Mouse (Mus musculus): Measurements from ENCODE around the gene Fuk.
"Not testable (repeated sequence)": the region's sequence is repeated elsewhere in the genome, so short reads cannot be mapped to it uniquely, and the experiment has no call there.

The Fuk gene

GRCm38 (mm10) chr8:110919341-110920031, 17.2 kb upstream of the Fuk start, which contains the start of gene St3gal2:
Gene St3gal2 (plus strand): TSS chr8:110919922.
- peak; percentile 98 for DNase-seq (ENCODE audit: low spot score)

GRCm38 (mm10) chr8:110918460-110918859, 16.2 kb upstream of the Fuk start:
- no peak for DNase-seq (ENCODE audit: low spot score)

GRCm38 (mm10) chr8:110918027-110918426, 15.7 kb upstream of the Fuk start:
- no peak for DNase-seq (ENCODE audit: low spot score)

- no peak for DNase-seq (ENCODE audit: low spot score)
Measured at GRCm38 (mm10) chr8:110917415-110917814, 15.1 kb upstream of the Fuk start.

GRCm38 (mm10) chr8:110911576-110912570, 9.6 kb upstream of the Fuk start:
- no peak for DNase-seq (ENCODE audit: low spot score)

GRCm38 (mm10) chr8:110909850-110910249, 7.6 kb upstream of the Fuk start:
- DNase-seq (ENCODE audit: low spot score) = not testable (repeated sequence)

GRCm38 (mm10) chr8:110906682-110907081, 4.4 kb upstream of the Fuk start:
- no peak for DNase-seq (ENCODE audit: low spot score)

GRCm38 (mm10) chr8:110905404-110905803, 3.1 kb upstream of the Fuk start:
- no peak for DNase-seq (ENCODE audit: low spot score)

- DNase-seq (ENCODE audit: low spot score) = no peak
Measured at GRCm38 (mm10) chr8:110902579-110902965, 284 bp upstream of the Fuk start.

GRCm38 (mm10) chr8:110901056-110901455, 1.2 kb downstream of the Fuk start:
- DNase-seq (ENCODE audit: low spot score) = no peak

- no peak for DNase-seq (ENCODE audit: low spot score)
Measured at GRCm38 (mm10) chr8:110897495-110897894, 4.8 kb downstream of the Fuk start.

GRCm38 (mm10) chr8:110895812-110896211, 6.5 kb downstream of the Fuk start:
- DNase-seq (ENCODE audit: low spot score) = no peak

GRCm38 (mm10) chr8:110895254-110895653, 7.0 kb downstream of the Fuk start:
- DNase-seq (ENCODE audit: low spot score) = no peak

- no peak for DNase-seq (ENCODE audit: low spot score)
Measured at GRCm38 (mm10) chr8:110894851-110895250, 7.4 kb downstream of the Fuk start.

GRCm38 (mm10) chr8:110892913-110893312, 9.4 kb downstream of the Fuk start:
- DNase-seq (ENCODE audit: low spot score) = no peak

- DNase-seq (ENCODE audit: low spot score) = no peak
Measured at GRCm38 (mm10) chr8:110892040-110892439, 10.2 kb downstream of the Fuk start.

GRCm38 (mm10) chr8:110889904-110890470, 12.3 kb downstream of the Fuk start:
- DNase-seq (ENCODE audit: low spot score) = peak; percentile 16

- no peak for DNase-seq (ENCODE audit: low spot score)
Measured at GRCm38 (mm10) chr8:110888860-110889259, 13.4 kb downstream of the Fuk start.

GRCm38 (mm10) chr8:110888441-110888840, 13.8 kb downstream of the Fuk start:
- DNase-seq (ENCODE audit: low spot score) = no peak

- no peak for DNase-seq (ENCODE audit: low spot score)
Measured at GRCm38 (mm10) chr8:110887551-110887950, 14.7 kb downstream of the Fuk start.

- DNase-seq (ENCODE audit: low spot score) = no peak
Measured at GRCm38 (mm10) chr8:110886634-110887033, 15.7 kb downstream of the Fuk start.

- DNase-seq (ENCODE audit: low spot score) = no peak
Measured at GRCm38 (mm10) chr8:110883824-110884223, 18.5 kb downstream of the Fuk start.

Measured in embryo, embryonic 10.5 days (tissue).